Mouse (Mus musculus): ENCODE data around the gene Vps9d1. TPM values are rescaled to one million over a fixed set of nuclear protein-coding genes. Genes with fewer than 3 reads are reported as not detected.
A peak's percentile ranks its signal among the peaks of the same experiment; 100 is the strongest.
"Not testable (repeated sequence)": the region's sequence is repeated elsewhere in the genome, so short reads cannot be mapped to it uniquely, and the experiment has no call there.

The Vps9d1 gene
- total RNA-seq, 2 experiments from 2014 or later, result 21.1 to 28.1 TPM

DNA sequence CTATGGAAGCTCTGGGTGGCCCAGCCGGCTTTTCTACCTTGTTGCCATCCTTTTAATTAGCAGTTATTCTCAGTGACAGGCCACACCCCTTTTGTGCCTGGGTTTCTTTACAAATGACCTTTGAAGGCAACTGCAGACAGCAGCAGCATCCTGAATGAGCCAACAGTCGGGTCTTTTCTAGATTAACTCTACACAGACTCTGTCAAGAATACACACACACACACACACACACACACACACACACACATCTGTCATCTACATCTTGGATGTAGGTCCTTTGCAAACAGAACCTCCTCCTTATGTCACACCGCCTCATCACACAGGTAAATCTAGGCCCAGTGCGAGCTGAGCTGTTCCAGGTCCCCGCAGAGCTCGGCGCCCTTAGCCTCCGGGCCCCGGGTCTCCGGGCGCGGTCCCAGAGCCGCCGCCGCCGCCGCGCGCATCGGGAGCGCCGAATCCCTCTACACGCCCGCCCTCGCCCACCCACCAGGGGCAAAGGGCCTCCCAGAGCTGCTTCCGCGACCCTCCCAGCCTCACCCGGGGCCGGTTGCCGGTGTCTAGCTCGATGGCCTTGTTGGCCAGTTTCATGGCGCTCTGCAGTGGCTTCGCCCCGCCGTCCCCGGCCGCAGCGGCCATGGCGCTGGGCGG, 573 bp downstream of the Vps9d1 start:
- no peak for DNase-seq

- no peak for DNase-seq
Observed at GRCm38 (mm10) chr8:123252925-123253324, 1.2 kb downstream of the Vps9d1 start.

GRCm38 (mm10) chr8:123250940-123251339, 3.2 kb downstream of the Vps9d1 start:
- DNase-seq, result no peak

DNA sequence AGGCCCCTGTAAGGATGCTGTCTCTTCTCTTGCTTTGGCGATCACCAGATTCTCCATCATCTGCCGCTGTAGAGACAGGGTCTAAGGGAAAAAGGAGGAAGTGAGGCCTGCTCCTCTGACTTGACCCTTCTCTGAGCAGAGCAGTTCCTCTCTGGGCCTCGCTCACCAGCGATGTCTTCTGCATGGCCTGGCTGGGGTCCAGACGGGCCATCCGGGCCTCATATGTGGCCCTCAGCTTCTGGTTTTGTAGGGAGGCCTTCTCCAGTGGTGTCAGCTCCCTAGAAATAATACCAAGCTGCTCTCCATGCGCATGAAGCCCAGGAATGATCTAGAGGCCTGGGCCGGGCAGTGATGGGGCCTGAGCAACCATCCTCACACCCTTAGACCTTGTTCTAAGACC, 5.6 kb downstream of the Vps9d1 start:
- DNase-seq, result no peak

DNA sequence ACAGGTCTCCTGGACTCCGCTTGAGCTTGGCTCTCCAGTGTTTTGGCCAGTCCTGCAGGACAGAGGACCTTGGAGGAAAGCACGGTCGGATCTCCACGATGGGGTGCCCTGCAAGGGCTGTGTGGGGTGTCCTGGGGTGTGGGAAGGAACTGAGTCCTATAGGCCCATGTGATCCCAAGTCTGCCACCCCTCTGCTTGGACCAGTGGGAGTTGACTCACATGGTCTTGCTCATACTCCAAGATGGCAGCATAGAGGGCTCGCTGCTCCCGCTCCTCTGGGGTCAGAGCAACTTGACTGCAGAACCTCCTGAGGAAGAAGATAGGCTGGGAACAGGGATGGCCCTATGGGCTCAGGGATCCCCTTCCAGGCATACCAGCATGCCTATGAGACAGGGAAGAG, 6.4 kb downstream of the Vps9d1 start:
- DNase-seq, result no peak

DNA sequence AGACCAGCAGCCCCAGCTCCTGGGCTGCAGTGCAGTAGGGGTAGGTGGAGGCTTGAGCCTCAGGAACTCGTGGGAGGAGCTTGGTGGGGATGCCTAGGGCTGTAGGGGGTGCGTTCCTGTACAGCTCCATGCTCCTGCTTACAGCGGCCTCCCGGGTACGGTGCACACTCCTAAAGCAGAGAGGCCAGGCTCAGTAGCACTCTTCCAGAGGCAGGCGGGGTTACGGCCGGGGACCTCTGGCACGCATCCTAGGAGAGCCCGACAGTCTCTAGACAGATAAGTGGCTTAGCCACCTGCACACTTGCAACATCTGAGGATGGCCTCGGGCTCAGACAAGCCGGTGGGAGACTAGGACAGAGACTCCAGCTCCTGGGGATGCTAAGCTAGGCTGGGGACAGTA, 8.6 kb downstream of the Vps9d1 start:
- DNase-seq, result no peak

DNA sequence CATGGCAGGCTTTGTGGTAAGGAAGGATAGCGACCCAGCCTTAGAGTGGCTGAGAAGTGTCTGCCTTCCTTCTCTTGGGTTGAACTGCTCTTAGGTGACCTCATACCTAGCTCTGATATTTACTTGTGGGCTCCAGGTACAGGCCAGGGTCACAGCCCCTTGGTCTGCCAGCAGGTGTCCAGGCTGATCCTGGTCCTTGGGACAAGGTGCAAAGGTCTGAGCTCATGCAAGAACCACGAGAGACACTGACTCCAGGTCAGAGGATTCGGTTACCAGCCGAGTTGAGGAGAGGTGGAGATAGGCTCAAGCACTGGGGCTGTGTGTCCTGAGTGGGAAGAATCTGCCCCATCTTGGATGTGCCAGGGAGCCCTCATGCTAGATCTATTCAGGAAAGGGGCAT, 9.8 kb downstream of the Vps9d1 start:
- DNase-seq, result no peak

- peak in 1 of 2 experiments; percentile 34 for DNase-seq
Observed at GRCm38 (mm10) chr8:123243053-123243452, 11.1 kb downstream of the Vps9d1 start.

GRCm38 (mm10) chr8:123242107-123242923, 11.8 kb downstream of the Vps9d1 start:
- DNase-seq, result no peak

DNA sequence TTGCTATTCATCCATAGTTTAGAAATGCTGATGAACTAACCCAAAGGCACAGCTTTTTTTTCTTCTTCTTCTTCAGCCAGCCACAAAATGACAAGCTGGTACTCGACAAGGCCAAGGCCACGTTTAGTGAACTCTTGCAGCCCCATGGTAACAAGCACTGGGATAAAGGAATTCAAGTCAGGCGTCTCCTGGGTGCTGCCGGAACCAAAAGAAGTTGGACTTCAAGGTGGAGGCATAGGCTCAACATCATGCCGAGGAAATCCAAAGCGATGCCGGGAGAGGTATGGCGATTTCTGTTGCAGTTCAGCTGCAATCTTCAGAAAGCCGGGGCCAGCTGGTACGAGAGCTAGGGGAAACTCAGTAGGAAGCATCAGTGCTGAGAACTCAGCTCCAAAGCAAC, 14.8 kb downstream of the Vps9d1 start:
- DNase-seq, result peak; percentile 57 to 63

- peak; percentile 94 to 95 for DNase-seq
Observed at GRCm38 (mm10) chr8:123235520-123236497, 18.3 kb downstream of the Vps9d1 start, which contains the start of gene Spata2l. Gene Spata2l, minus strand, starts transcription at chr8:123236233.

DNA sequence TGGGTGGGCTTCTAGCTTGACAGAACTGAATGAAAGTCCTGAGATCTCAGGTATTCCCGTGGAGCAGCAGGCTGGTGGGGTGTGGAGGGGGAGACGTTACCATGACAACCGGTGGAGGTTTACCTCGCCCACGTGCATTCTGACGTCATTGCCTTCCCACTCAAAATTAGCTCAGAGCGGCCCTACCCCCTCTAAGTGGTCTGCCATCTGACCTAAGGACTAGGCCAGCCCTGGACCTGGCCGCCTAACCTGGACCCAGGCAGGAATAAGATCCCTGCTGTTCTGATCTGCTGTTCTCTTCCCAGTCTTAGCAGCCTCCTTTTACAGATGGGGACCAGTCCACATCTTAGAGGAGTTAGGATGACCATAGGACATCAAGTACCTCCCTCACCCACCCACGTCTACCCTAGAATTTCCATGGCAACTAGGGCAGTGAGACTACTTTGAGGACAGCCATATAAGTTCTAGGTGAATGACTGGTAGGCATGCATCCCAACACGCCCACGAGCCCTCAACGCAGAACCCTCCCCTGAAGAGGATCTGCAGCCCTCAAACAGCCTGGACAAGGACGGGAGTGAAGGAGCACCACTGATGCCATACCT, 19.1 kb downstream of the Vps9d1 start:
- no peak for DNase-seq

- DNase-seq, result no peak
Observed at GRCm38 (mm10) chr8:123233760-123234159, 20.4 kb downstream of the Vps9d1 start.

GRCm38 (mm10) chr8:123233300-123233699, 20.8 kb downstream of the Vps9d1 start:
- DNase-seq, result no peak

DNA sequence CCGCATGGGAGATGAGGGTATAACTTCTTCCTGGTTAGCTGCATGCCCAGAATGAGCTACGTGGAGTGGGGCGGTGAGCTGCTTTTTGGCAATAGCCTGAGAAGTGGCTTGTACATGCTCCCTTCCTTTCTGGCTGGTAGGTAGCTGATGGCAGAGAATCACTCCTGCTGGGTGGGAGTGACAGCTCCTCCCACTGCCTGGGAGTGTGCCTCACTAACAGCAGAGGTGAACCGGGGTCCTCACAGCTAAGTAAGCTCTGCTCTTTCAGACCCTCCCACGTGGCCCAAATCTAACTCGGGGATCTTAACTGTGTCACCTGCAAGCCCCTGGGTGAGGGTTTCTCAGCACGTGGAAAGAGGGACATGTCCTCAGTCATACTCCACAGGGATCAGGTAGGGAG, 21.6 kb downstream of the Vps9d1 start:
- DNase-seq, result no peak

DNA sequence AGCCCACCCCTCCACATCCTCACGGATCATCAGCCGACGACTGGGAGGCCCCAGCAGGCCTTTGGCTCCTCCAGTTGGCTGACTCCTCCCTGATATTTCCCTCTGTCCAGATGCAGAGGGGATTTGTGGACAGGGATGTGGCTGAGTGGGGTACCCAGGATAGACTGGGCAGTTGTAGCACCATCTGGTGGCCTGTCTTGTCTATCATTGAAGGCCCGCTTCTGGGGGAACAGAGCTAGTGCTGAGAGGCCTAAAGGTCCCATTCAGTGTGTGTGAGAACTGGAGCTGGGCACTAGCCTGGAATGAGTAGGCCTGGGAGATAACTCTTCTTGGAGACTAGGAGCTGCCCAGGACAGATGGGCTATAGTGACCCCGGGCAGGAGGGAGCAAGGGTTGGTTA, 22.4 kb downstream of the Vps9d1 start:
- peak in 1 of 2 experiments; percentile 28 for DNase-seq

DNA sequence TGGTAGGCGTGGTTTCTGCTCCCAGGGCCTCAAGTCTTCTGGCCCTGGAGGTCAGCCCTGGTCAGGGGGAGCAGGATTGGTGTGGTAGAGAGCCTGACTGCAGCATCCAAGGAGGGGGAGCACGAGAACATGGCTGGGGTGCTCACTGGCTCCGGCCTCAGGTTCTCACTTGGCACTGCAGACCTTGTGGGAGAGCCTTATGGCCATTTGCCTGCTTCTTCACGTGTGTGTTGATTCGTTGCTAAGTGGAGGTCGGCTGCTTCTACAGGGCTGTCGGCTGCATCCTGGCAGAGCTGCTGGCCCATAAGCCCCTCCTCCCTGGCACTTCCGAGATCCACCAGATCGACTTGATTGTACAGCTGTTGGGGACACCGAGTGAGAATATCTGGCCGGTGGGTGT, 23.8 kb downstream of the Vps9d1 start:
- not testable (repeated sequence) for DNase-seq

- DNase-seq, result no peak
Observed at GRCm38 (mm10) chr8:123228416-123228815, 25.7 kb downstream of the Vps9d1 start.

- peak; percentile 96 to 97 for DNase-seq
Observed at GRCm38 (mm10) chr8:123224278-123225266, 29.6 kb downstream of the Vps9d1 start, which contains the start of gene Cdk10. Gene Cdk10, plus strand, starts transcription at chr8:123224842.

DNA sequence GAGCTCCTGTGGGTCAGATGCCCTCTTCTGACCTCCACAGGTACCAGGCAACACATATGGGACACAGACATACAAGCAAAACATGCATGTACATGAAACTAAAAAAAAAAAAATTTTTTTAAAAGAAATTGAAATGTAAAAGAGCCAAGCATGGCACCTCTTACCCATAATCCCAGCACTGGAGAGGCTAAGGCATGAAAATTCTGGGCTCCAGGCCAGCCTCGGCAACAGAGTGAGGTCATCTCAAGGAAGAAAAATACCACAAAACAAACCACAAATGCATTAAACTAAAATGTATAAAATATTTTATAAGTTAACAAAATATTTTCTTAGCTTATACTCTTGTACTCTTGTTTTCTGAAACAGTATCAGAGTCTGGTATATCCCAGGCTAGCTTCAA, 33.2 kb downstream of the Vps9d1 start:
- no peak for DNase-seq

DNA sequence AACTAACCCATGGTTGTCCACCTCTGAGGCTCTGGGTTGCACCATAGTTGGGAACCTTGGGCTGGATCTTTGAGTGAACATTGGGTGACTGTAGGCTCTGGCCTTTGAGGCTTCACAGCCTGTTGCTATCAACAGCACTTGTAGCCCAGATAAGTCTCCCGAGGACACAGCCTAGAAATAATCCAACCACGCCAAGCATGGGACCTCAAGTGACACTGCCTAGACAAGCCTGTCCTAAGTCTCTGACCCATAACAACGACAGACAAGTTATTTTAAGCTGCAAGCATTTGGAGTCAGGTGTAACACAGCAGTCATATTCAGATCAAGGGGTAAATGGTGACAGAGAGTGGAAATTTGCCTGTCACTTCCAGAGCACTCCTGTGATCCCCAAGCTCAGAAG, 38.7 kb downstream of the Vps9d1 start:
- DNase-seq, result no peak
